Mouse (Mus musculus) spleen, adult 2 months (tissue): ENCODE results near the gene Bmp10. TPM values are rescaled to one million over a fixed set of nuclear protein-coding genes. Genes with fewer than 3 reads are reported as not detected.

Experiments
- DNase-seq, 2 experiments: peaks; one replicate each; pipeline versions ENCODE4 v3.0.0 to v3.0.0-alpha.2; 2012 to 2021; ENCODE audit warnings: low spot score in 2 of 2, low read depth in 1 of 2
- H3K27ac ChIP-seq: fragments of 200-500 bp; 2 replicates; pipeline ENCODE4 v1.5.1; 2012; ENCODE audit warnings: low read length, inconsistent platforms; ENCODE audit not compliant: insufficient read depth
- H3K27me3 ChIP-seq: fragments of 200-500 bp; 2 replicates; pipeline ENCODE4 v1.6.1; 2012; ENCODE audit warnings: mild to moderate bottlenecking, moderate library complexity, low read length, inconsistent platforms; ENCODE audit not compliant: control insufficient read depth, insufficient read depth
- H3K36me3 ChIP-seq: fragments of 200-500 bp; 2 replicates; pipeline ENCODE4 v1.6.1; 2012; ENCODE audit warnings: mild to moderate bottlenecking, low read length, inconsistent platforms; ENCODE audit not compliant: control insufficient read depth, insufficient read depth
- H3K4me1 ChIP-seq: fragments of 200-500 bp; 2 replicates; pipeline ENCODE4 v1.6.1; 2011; ENCODE audit warnings: inconsistent platforms; ENCODE audit not compliant: control insufficient read depth, insufficient read depth, insufficient read length
- H3K4me3 ChIP-seq: fragments of 200-500 bp; 2 replicates; pipeline ENCODE4 v1.5.1; 2011; ENCODE audit warnings: mild to moderate bottlenecking, inconsistent platforms; ENCODE audit not compliant: insufficient read depth, insufficient read length; ENCODE audit errors: extremely low read depth
- CTCF ChIP-seq: fragments of 200-500 bp; IDR thresholded peaks from 2 replicates; pipeline ENCODE4 v1.5.1; 2011; ENCODE audit warnings: mild to moderate bottlenecking, inconsistent platforms; ENCODE audit not compliant: insufficient read depth, insufficient read length, insufficient replicate concordance; ENCODE audit errors: extremely low read depth
- POLR2A ChIP-seq: fragments of 200-500 bp; IDR thresholded peaks from 2 replicates; pipeline ENCODE4 v1.6.1; 2011; ENCODE audit warnings: low read depth, low read length, inconsistent platforms
- WGBS: fragments of 180-500 bp; shearing (Covaris S2); methylation state at CpG from one replicate; pipeline ENCODE4 v1.1.7; 2018; 5-methylcytosine and 5-hydroxymethylcytosine counted together
- polyA plus RNA-seq: library from polyadenylated mRNA; depleted of rRNA; stranded (reverse); fragments of >200 nt; gene quantifications from 2 replicates; pipeline ENCODE4 v1.2.3, GENCODE M21; 2012

Bmp10 gene
- polyA plus RNA-seq, 1 experiment = not detected

DNA sequence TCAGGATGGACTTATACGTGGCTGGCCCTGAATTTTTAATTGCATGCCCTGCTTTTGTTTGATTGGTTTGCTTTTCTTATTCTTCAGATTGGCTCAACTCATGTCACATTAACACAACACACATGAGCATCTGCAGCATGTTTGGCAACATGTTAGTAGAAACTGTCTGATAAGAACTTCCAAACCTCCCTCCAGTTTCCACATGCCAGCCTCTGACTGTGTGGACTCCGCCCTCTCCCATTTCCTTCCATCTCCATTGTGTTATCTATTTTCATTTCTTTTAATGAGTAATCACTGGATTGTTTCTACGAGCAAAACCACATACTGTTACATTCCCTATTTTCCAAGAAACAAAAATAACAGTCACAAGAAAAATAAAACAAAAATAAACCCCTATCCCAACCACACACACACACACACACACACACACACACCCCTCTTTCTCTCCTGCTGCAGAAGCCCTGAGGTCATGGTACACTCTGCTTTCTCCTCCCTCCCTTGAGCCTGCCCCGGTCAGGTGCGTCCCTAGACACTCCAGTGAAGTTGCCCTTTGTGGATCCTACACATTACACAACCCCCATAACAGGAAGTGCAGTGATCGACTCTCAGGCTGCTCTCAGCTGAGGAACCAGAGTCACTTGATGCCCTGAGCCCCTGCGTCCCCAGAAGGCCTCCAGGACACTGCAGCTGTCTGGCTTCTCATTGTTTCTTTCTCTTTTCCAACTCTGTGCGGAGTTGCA lies 35.2 kb upstream of the Bmp10 start:
- 53% methylated on average over 8 of the region's 8 CpGs for WGBS
- no peak for TF ChIP-seq POLR2A
- TF ChIP-seq CTCF = no peak
- DNase-seq = peak in 1 of 2 experiments; percentile 7
- no peak overlapping the region for H3K27ac ChIP-seq
- H3K4me3 ChIP-seq = no peak overlapping the region
- no peaks in the 10 kb centered on the region for H3K36me3 ChIP-seq
- H3K27me3 ChIP-seq = no peaks in the 10 kb centered on the region
- no peaks in the 10 kb centered on the region for H3K4me1 ChIP-seq

DNA sequence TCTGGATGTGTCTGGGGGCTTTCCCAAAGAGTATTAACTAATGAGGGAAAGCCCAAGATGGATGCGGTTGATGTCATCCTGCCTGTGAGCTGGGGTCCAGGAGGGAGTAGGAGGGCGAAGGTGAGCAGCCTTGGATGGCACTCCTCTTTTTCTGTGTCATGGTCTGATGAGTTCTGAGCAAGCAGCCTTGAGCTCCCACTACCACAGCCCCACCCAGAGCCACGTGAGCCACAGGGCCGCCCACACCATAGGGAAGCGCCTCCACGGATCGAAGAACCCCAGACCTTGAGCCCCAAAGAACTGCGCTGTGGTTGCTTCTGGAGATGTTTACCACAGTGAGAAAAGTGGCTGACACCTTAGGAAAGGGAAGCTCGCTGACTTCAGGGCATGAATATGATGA lies 34.0 kb upstream of the Bmp10 start:
- WGBS = 70% methylated on average over 9 of the region's 9 CpGs
- peaks cover 6% of the 10 kb centered on the region; the same call in 1 of the 2 replicates for H3K4me1 ChIP-seq
- H3K27me3 ChIP-seq = no peaks in the 10 kb centered on the region
- no peak overlapping the region for H3K4me3 ChIP-seq
- no peak overlapping the region for H3K27ac ChIP-seq
- H3K36me3 ChIP-seq = no peaks in the 10 kb centered on the region
- peak in 1 of 2 experiments; percentile 48 for DNase-seq
- TF ChIP-seq POLR2A (no peak), CTCF (no peak)

GRCm38 (mm10) chr6:87399137-87399536 lies 29.7 kb upstream of the Bmp10 start:
- WGBS = under 1% methylated on average over 5 of the region's 5 CpGs
- peak; percentile 43 to 83 for DNase-seq
- no peak overlapping the region for H3K27ac ChIP-seq
- H3K4me1 ChIP-seq = peaks cover 12% of the 10 kb centered on the region; the same call in 1 of the 2 replicates
- no peaks in the 10 kb centered on the region for H3K27me3 ChIP-seq
- H3K4me3 ChIP-seq = no peak overlapping the region
- TF ChIP-seq CTCF (peak; percentile 88; the same call in 1 of the 2 replicates), POLR2A (no peak)
- H3K36me3 ChIP-seq = no peaks in the 10 kb centered on the region

DNA sequence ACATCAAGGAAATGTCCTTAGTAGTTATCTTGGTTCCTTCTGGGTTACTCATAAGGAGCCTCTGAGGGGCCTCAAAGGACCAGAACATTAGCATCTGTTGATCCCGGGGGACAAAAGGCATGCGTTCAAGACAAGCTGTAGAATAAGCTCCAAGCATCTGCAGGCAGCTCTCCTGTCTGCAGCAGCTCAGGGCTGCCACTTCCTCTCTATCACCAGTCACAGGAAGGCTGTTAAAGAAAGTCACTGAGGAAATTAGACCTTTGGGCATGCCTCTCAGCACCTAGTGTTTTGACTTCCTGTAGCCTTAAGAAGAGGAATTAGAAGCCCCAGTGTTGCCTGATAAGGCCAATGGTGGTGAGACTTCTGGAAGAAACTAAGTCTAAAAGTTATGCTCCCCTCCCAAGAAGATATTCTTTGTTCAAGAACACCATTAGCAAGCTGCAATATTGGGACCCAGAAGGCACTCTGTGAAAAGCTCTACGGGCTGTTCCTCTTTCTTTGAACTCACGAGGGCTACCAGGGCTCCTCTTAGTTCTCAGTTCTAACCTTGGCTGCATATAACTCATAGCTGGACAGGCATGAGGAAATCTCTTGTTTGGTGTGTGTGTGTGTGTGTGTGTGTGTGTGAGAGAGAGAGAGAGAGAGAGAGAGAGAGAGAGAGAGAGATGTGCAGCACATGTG lies 28.8 kb upstream of the Bmp10 start:
- TF ChIP-seq CTCF (no peak), POLR2A (no peak)

DNA sequence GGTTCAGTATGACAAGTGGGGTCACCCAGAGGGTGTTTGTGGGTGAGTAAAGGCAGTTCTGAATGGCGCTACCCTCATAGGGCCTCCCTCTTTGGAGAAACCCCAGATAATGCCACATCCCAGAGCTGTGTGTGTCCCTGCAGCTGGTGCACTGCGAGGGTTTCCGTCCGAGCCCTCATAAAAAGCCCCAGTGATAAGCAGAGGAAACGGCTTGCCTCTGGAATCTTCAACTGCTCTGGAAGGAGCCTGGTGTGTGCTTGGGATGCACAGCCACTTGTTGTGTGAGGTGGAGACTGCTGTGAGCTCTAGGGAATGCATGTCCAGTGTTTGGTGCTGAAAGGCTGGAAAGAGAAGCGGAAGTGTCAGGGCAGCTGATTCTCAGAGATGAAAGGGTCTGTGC lies 27.3 kb upstream of the Bmp10 start:
- Histone ChIP-seq H3K36me3 (no peaks in the 10 kb centered on the region), H3K27ac (no peak overlapping the region), H3K27me3 (no peaks in the 10 kb centered on the region), H3K4me1 (peaks cover 12% of the 10 kb centered on the region; the same call in 1 of the 2 replicates), H3K4me3 (no peak overlapping the region)
- no peak for DNase-seq
- TF ChIP-seq POLR2A = no peak
- no peak for TF ChIP-seq CTCF
- WGBS = 83% methylated on average over 6 of the region's 6 CpGs

More for the DNA sequence above, 28.8 kb upstream of the Bmp10 start:
- Histone ChIP-seq H3K4me1 (peaks cover 12% of the 10 kb centered on the region; the same call in 1 of the 2 replicates), H3K36me3 (no peaks in the 10 kb centered on the region), H3K27ac (peak overlapping the region; percentile 10), H3K4me3 (no peak overlapping the region), H3K27me3 (no peaks in the 10 kb centered on the region)
- peak; percentile 19 to 37 for DNase-seq
- 2% methylated on average over 4 of the region's 4 CpGs for WGBS

GRCm38 (mm10) chr6:87412011-87412410 lies 16.8 kb upstream of the Bmp10 start:
- DNase-seq = no peak
- 61% methylated on average over 3 of the region's 3 CpGs for WGBS
- no peaks in the 10 kb centered on the region for H3K4me1 ChIP-seq
- H3K36me3 ChIP-seq = no peaks in the 10 kb centered on the region
- H3K27ac ChIP-seq = no peak overlapping the region
- no peaks in the 10 kb centered on the region for H3K27me3 ChIP-seq
- no peak for TF ChIP-seq POLR2A
- TF ChIP-seq CTCF = no peak
- no peak overlapping the region for H3K4me3 ChIP-seq
